Mouse (Mus musculus) heart, embryonic 14.5 days (tissue): ENCODE data around the gene Sertad2. TPM values are rescaled to one million over a fixed set of nuclear protein-coding genes. Genes with fewer than 3 reads are reported as not detected.
A peak's percentile ranks its signal among the peaks of the same experiment; 100 is the strongest.

Source experiments
- ATAC-seq: fragments of 200-750 bp; cut with Nextera tagmentation; 2 replicates; pipeline ENCODE4 v1.8.0; 2017; ENCODE audit warnings: low read depth, moderate TSS enrichment; ENCODE audit not compliant: insufficient number of reproducible peaks, insufficient read depth, low FRiP score
- H3K27ac ChIP-seq, 2 experiments: fragments of 200-500 bp in 1 of 2; fragments of 300-500 bp in 1 of 2; sonication (generic) in 1 of 2; replicated peaks in 1 of 2; 2 replicates each; pipeline ENCODE4 v1.5.1; 2012 to 2014; ENCODE audit warnings: low read depth in 2 of 2, low read length in 2 of 2, control low read depth in 1 of 2, mild to moderate bottlenecking in 1 of 2, mixed read lengths in 1 of 2; ENCODE audit not compliant: control insufficient read depth in 1 of 2, insufficient read depth in 1 of 2
- H3K27me3 ChIP-seq: fragments of 300-500 bp; sonication (generic); 2 replicates; pipeline ENCODE4 v1.6.1; 2014; ENCODE audit warnings: mild to moderate bottlenecking, low read length, control low read depth; ENCODE audit not compliant: control insufficient read depth, insufficient read depth
- H3K36me3 ChIP-seq: fragments of 300-500 bp; sonication (generic); 2 replicates; pipeline ENCODE4 v1.6.1; 2014; ENCODE audit warnings: mild to moderate bottlenecking, control low read depth, low read length, mixed read lengths; ENCODE audit not compliant: control insufficient read depth, insufficient read depth
- H3K4me1 ChIP-seq, 2 experiments: fragments of 200-500 bp in 1 of 2; fragments of 300-500 bp in 1 of 2; sonication (generic) in 1 of 2; 2 replicates each; pipeline ENCODE4 v1.6.1; 2012 to 2014; ENCODE audit warnings: low read length in 2 of 2, control low read depth in 1 of 2, mixed read lengths in 1 of 2; ENCODE audit not compliant: control insufficient read depth in 2 of 2, insufficient read depth in 2 of 2
- H3K4me2 ChIP-seq: fragments of 300-500 bp; sonication (generic); 2 replicates; pipeline ENCODE4 v1.6.1; 2014; ENCODE audit warnings: mild to moderate bottlenecking, low read length
- H3K4me3 ChIP-seq, 2 experiments: fragments of 200-500 bp in 1 of 2; fragments of 300-500 bp in 1 of 2; sonication (generic) in 1 of 2; 2 replicates each; pipeline ENCODE4 v1.5.1; 2012 to 2014; ENCODE audit warnings: low read length in 2 of 2, mild to moderate bottlenecking in 2 of 2, control low read depth in 1 of 2, low read depth in 1 of 2, moderate library complexity in 1 of 2; ENCODE audit not compliant: control insufficient read depth in 1 of 2, insufficient read depth in 1 of 2
- H3K9ac ChIP-seq: fragments of 300-500 bp; sonication (generic); 2 replicates; pipeline ENCODE4 v1.6.1; 2014; ENCODE audit warnings: mild to moderate bottlenecking, low read length
- H3K9me3 ChIP-seq: fragments of 300-500 bp; sonication (generic); 2 replicates; pipeline ENCODE4 v1.6.1; 2016; ENCODE audit warnings: low read length, control low read depth; ENCODE audit not compliant: control insufficient read depth
- WGBS: fragments of 180-500 bp; shearing (Covaris S2); extraction: QIAGEN DNeasy Blood & Tissue Kit; methylation state at CpG from one replicate; pipeline ENCODE4 v1.1.7; 2014; 5-methylcytosine and 5-hydroxymethylcytosine counted together
- polyA plus RNA-seq: library from polyadenylated mRNA; unstranded; fragments of >200 nt; fragmentation: Nextera tagmentation; extraction: Ambion mirVana; gene quantifications from 2 replicates; pipeline ENCODE4 v1.2.1, GENCODE M21; 2014

Gene Sertad2
- polyA plus RNA-seq, 1 experiment from 2014 or later, result 33.5 TPM

DNA sequence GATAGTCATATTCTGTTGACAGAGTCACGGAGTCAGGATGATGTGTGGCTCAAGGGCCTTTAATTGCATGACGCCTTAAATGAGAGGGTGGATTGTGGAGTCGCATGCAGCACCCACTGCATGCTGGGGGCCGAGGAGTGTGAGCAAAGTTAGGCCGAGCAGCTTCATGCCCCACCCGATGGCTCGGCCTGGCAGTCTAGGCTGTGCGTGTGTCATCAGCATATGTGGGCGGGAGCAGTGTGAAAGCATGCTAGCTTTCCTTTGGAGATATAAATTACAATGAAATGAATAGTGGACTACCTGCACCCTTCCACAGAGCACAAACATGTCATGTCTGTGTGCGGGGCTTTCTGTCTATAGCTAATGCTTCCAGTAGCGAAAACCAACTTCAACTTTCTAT is 65.4 kb downstream of the Sertad2 start:
- ATAC-seq, result no peak
- H3K9ac ChIP-seq, result no peak overlapping the region
- H3K4me2 ChIP-seq, result no peak overlapping the region
- no peak overlapping the region for H3K4me3 ChIP-seq
- H3K27ac ChIP-seq, result peak overlapping the region in 1 of 2 experiments; percentile 39; a peak in 2 of 4 replicates
- no peaks in the 10 kb centered on the region for H3K9me3 ChIP-seq
- no peaks in the 10 kb centered on the region for H3K27me3 ChIP-seq
- WGBS, result 61% methylated on average over 11 of the region's 11 CpGs
- H3K36me3 ChIP-seq, result no peaks in the 10 kb centered on the region
- peaks cover 10 to 32% of the 10 kb centered on the region in 2 experiments for H3K4me1 ChIP-seq

DNA sequence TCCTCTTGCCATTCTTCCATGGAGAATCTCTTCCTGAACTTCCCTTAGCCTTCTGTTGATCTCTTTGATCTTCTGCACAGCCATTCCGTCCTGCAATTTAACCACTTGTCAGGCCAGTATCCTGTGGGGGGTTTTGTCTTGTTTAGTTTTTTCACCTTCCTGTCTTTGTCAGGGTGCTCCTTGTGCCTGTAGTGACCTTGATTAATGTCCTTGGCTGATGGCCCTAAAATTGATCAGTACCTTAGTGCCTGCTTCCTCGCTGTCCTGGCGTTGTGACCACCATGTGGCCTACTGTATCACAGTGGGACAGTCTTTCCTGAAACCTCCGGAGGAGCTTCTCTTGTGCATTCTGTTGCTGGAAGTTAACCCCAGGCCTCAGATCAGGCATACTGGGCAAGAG is 70.2 kb downstream of the Sertad2 start:
- no peak for ATAC-seq
- Histone ChIP-seq H3K9me3 (no peaks in the 10 kb centered on the region), H3K4me1 (peaks cover 7 to 19% of the 10 kb centered on the region in 2 experiments)

DNA sequence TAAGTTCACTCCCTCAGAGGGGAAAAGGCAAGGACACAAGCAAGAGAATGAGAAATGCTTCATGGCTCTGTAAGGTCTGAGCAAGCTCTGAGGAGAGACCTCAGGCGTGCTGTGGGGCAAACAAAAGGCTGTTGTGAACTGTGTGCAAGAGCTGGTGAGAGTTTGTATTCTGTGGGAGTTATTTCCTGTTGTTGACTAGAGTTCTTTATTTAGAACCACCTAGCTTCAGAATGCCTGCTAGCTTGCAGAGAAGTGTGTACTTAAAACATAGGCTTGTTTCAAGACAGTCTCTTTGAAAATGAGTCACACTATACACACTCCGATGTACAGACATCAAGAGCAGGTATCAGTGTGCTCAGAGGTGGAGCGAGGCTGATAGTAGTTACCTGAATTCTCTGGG is 73.0 kb downstream of the Sertad2 start:
- H3K4me2 ChIP-seq, result peak overlapping the region; percentile 14; the same call in 1 of the 2 replicates
- no peaks in the 10 kb centered on the region for H3K27me3 ChIP-seq
- H3K36me3 ChIP-seq, result no peaks in the 10 kb centered on the region
- H3K4me1 ChIP-seq, result peaks cover 4 to 12% of the 10 kb centered on the region in 2 experiments; a peak in 3 of 4 replicates
- H3K9ac ChIP-seq, result 0 out of 2 replicates have a peak overlapping the region, but pooled peaks have one; percentile 4
- no peaks in the 10 kb centered on the region for H3K9me3 ChIP-seq
- WGBS, result 30% methylated on average over 3 of the region's 3 CpGs
- H3K4me3 ChIP-seq, result no peak overlapping the region
- ATAC-seq, result no peak
- H3K27ac ChIP-seq, result peak overlapping the region; percentile 72 to 79

More for the DNA sequence above, 70.2 kb downstream of the Sertad2 start:
- Histone ChIP-seq H3K36me3 (no peaks in the 10 kb centered on the region), H3K4me3 (no peak overlapping the region), H3K9ac (no peak overlapping the region), H3K4me2 (no peak overlapping the region), H3K27me3 (no peaks in the 10 kb centered on the region), H3K27ac (no peak overlapping the region)
- 78% methylated on average over 4 of the region's 4 CpGs for WGBS

DNA sequence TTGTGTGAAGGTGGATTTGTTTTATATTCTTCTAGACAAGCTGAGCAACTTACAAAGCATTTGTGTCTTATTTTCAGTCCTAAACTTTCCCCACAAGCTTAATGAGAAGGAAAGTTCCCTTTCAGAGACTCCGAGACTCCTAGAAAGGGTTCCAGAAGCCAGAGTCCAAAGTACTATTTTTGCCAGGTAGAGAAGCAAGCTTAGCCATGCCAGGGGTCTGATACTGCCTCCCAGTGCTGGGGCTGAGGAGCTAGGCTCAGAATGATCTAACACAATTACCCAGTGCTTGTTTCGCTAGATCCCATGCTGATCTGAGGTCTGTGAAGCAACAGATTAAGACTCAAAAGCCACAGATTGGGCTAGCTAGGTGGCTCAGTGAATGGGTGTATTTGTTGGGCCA is 84.1 kb downstream of the Sertad2 start:
- no peak for ATAC-seq
- no peaks in the 10 kb centered on the region for H3K9me3 ChIP-seq
- peaks cover 4 to 16% of the 10 kb centered on the region in 2 experiments for H3K4me1 ChIP-seq
- 89% methylated on average over 2 of the region's 2 CpGs for whole genome bisulfite sequencing
- H3K4me3 ChIP-seq, result no peak overlapping the region
- no peaks in the 10 kb centered on the region for H3K27me3 ChIP-seq
- H3K9ac ChIP-seq, result no peak overlapping the region
- H3K36me3 ChIP-seq, result no peaks in the 10 kb centered on the region
- H3K4me2 ChIP-seq, result no peak overlapping the region
- no peak overlapping the region for H3K27ac ChIP-seq

DNA sequence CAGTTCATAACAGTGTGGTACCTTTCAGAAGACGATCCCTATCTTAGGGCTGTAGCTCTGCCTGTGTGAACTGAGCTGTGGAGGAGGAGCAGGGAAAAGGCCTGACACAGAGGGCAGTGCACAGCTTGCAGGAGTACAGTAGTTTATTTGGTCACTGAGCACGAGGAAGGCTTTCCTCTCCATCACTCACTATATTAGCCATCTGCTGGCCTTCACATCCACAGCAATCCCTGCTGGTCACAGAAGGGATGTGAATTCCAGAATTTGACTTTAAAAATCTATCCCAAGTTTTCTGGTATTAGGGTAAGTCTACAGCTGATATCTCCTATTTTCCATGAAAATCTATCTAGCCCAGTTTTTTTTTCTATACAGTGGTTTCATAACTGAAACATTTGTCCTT is 85.2 kb downstream of the Sertad2 start:
- WGBS, result 23% methylated on average over 2 of the region's 2 CpGs
- H3K9me3 ChIP-seq, result no peaks in the 10 kb centered on the region
- no peak for ATAC-seq
- no peak overlapping the region for H3K4me3 ChIP-seq
- no peak overlapping the region for H3K9ac ChIP-seq
- H3K4me2 ChIP-seq, result no peak overlapping the region
- H3K4me1 ChIP-seq, result peaks cover 4 to 18% of the 10 kb centered on the region in 2 experiments
- no peaks in the 10 kb centered on the region for H3K36me3 ChIP-seq
- H3K27me3 ChIP-seq, result no peaks in the 10 kb centered on the region
- H3K27ac ChIP-seq, result no peak overlapping the region

DNA sequence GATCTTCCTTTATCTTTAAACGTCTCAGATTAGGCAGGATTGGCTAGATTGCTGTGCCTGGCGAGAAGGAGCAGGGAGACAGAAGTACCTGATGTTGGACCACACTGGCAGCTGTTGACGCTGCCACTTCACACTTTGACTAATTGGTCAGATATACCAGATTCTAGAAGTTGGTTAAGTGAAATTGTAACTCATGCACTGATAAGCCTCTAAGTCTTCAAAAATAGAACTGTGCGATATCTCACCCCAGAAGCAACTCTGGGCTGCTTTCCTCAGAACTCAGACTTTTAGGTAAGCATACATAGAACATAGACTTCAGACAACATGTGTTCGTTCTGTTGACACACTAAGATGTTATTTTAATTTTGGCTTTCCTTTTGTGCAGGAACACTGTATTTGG is 86.6 kb downstream of the Sertad2 start:
- 46% methylated on average over 5 of the region's 5 CpGs for WGBS

DNA sequence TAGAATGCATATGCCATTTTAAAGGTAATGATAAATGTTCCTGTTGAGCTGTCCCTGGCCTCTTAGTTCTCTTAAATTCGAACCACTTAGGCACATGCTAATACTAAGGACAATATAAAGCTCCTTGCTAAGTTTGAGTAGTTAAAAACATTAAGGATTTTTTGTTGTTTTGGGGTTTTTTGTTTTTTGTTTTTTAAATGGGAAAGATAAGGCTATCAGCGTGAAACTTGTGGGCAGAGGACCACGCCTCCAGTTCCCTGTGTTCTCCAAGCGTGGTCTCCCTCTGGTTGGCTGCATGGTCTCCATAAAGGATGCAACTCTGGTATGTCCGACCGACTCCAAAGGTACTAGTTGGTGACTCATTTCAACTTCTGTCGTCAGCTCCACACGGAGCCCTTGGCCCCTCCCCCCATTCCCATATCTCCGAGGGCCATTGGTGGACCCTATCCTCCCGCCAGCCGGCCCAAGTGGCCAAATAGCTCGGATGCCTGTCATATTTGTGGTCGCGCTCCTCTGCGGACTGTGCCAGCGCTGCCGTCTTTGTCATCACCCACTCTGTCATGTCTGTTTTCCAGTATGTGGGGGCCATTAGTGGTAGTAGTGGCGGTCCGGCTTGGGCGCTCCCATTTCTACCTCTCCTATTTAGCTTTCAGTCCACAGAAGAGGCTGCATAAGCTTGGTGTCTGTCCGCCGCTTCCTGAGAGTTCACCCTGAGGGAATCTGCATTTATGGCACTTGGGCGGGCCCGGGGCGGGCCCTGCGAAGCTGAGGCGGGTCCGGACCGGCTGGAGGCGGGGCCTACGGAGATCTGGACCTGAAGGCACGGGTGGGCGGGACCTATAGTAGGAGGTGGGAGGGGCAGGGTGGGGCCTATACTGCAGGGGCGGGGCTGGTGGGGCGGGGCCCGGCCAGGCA is 88.2 kb downstream of the Sertad2 start:
- Histone ChIP-seq H3K27ac (peak overlapping the region; percentile 99), H3K27me3 (no peaks in the 10 kb centered on the region), H3K4me3 (peak overlapping the region; percentile 69 to 76), H3K9ac (peak overlapping the region; percentile 65), H3K4me2 (peak overlapping the region; percentile 67), H3K9me3 (no peaks in the 10 kb centered on the region), H3K36me3 (no peaks in the 10 kb centered on the region), H3K4me1 (peaks cover 13 to 46% of the 10 kb centered on the region in 2 experiments)
- peak; percentile 89 for ATAC-seq
- 2% methylated on average over 34 of the region's 36 CpGs for WGBS

More for the DNA sequence above, 86.6 kb downstream of the Sertad2 start:
- H3K27ac ChIP-seq, result no peak overlapping the region
- H3K9me3 ChIP-seq, result no peaks in the 10 kb centered on the region
- H3K27me3 ChIP-seq, result no peaks in the 10 kb centered on the region
- no peak for ATAC-seq
- H3K4me1 ChIP-seq, result peaks cover 6 to 32% of the 10 kb centered on the region in 2 experiments
- H3K4me3 ChIP-seq, result no peak overlapping the region
- H3K4me2 ChIP-seq, result no peak overlapping the region
- H3K9ac ChIP-seq, result no peak overlapping the region
- H3K36me3 ChIP-seq, result no peaks in the 10 kb centered on the region
